Mouse (Mus musculus) kidney, adult 11 months (tissue): ENCODE measurements around the gene Gm20716.

Experiments used
- DNase-seq: peaks from one replicate; pipeline ENCODE4 v3.0.0; 2022

The Gm20716 gene

DNA sequence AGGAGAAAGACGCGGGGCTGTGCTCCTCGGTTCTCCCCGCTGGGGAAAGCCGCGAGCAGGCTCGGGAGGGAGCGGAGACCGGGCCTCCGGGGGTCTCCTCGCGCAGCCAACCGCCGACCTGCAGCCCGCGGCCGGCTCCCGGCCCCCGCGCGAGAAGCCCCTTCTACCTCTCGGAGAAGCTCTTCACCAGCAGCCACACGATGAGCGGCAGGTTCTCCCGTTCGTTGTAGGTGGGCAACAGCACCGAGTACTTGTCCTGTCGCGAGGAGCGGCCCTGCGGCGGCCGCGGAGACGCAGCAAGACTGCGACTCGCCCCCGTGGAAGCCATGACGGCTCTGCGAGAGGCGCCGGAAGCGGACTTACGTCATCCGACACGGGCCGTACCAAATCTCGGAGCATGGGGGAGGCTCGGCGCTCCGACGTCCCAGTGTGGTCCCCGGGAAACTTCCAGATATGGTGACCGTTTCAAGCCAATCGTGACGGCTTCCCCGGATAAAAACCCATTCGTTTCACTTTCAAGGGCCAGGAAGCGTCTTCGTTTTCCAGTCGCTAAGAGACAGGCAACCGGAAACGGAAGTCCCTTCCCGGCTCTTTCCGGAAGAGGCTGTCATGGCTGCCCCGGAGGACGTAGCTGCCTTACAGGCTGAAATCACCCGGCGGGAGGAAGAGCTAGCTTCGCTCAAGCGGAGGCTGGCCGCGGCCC, at the start of gene Gm20716, which contains the start of the genes Dpm1 and Mocs3:
TSS of gene Gm20716 (minus strand) at position 339 of the 703 bp plus-strand sequence.
TSS of gene Dpm1 (minus strand) at position 566 of the 703 bp plus-strand sequence.
TSS of gene Mocs3 (plus strand) at position 597 of the 703 bp plus-strand sequence.
- DNase-seq = peak; percentile 88

DNA sequence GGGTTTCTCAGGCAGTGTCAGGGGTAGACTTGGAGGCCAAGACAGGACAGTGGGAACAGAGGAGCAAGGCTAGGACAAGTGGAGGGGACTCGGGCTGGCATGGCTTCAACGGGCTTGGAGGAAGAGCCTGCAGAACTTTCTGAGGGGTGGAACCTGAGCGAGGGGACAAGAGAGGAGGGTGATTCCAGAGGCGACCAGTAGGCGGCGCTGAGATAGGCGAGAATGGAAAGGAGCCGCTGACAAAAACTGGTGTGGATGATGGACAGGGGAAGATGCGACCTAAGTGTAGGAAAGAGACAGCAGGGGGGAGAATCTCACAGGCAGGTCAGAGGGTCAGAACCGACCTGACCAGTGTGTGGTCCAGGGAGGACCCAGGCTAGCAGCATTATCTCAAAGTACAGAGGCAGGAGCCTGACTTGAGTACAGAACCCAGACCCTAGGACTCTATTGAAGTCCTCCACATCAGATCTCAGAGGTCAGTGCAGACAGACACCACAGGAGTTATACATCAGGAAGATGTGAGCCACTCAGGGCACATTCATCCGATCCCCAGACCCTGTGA, 44.3 kb upstream of the Gm20716 start:
- DNase-seq = peak; percentile 26

DNA sequence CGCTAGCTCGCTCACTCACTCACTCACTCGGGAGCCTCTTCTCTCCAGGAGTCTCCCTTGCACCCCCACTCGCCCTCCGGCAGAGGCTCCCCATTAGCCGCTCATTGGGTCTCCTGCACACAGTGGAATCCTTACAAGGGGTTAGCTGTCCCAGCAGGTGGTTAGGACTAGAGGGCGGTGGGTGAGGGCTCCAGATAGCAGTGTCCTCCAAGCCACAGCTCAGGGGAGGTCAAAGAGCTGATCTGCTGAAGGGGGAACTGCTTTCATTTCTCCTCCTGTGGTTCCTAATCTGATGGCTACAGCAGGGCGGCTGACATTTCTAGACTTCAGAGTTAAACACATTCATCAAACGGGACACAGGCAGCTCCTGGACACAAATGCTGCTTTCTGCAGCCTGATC, 43.2 kb upstream of the Gm20716 start:
- no peak for DNase-seq

DNA sequence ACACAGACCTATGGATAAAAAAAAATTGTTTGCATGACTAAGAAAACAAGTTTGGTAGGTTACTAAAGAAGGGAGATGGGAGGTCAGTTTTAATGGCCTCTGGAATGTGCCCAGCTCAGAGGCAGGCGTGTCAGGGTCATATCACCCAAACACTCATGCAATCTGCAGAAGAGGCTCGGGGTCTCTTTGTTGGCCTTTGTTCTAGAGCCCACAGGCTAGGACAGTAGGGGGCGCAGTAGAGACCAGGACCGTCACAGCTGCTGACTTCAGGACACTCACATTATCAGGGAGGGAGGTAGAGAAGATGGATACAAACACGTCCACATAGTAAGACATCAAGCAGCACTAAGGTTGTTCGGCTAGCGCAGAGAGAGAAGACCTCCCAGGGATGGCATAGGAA, 37.9 kb upstream of the Gm20716 start:
- DNase-seq = no peak

DNA sequence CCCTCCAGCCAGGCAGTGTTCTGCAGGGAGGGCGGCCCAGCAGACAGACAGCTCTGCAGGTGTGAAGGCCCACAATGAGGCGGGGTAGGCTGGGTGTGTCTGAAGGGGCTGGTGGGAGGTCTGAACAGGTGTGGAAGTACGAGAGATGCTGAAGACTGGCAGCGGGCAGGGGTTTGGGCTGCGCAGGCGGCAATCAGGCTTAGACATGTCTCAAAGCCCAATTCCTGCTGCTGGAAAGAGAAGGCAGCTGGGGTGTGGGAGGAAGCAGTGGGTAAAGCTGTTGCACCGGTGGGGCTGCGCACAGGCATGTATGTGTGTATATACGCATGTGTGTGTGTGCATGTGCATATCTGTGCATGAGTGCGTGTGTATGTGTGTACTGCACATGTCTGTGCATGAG, 30.7 kb upstream of the Gm20716 start:
- DNase-seq = no peak

DNA sequence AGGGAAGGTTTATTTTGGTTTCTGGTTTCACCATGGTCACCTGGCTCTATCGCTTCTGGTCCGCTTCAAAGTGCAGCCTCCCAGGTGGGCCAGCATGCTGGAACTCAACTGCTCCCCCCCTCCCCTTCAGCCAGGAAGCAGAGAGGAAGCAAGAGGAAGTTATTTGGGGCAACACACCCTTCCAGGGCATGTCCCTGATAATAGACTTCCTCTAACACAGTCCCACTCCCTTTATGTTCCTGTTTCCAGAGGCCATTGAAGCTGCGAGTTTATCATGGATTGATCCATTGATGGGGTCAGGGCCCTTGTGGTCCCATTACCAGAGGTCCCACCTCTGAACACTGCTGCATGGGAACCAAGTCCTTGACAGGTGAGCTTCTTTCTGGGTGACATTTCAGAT, 30.0 kb upstream of the Gm20716 start:
- no peak for DNase-seq

DNA sequence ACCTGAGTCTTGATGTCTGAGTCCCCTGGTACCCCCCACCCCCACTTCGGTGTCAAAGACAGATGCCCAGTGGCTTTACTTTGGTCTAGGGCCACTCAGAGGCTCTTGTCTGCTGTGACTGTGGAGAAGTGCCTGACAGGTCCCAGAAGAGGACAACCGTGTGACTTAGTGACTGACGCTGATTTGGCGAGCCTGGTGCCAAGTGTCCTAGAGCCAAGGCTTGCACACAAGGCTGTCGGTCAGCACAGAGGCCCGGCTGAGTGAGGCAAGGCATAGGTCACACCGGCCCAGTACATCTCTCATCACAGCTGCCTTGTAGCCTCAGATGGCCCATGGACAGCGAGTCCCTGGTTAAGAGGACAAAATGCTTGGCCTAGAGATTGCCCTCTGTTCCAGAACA, 28.9 kb upstream of the Gm20716 start:
- peak; percentile 19 for DNase-seq

DNA sequence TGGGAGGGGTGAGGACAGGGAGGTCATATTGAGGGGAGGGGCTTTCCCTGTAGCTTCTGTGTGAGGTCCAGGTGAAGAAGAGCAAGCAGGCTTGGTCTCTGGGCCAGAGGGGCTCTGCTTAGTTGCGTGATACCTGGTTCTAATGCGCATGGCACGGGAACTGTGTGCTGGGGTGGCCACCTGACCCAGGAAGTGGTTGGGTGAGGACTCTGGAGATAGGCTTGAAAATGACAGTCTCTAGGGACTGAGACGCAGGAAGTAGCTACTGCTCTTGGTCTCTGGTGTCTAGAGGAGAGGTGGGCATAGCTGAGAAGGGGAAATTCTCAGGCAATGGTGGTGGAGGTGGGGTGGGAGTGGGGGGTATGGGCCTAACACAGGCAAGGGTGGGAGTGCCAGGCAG, 27.0 kb upstream of the Gm20716 start:
- DNase-seq = no peak

DNA sequence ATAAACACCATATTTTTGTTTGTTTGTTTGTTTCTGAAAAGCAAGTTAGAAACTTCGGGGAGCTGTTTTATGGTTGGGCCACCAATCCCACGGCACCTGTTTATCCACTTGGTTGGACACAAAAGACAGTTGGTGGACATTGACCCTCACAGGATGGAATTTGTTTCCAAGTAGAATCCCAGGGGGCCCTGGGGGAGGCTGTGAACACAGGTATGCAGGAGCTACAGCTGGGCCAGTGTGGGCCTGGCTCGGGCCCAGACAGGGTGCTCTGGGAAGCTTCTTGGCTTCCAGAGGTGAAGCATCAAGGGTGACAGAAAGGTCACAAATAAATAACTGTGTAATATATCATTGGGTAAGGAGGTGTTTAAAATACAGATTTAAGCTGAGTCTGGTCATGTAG, 26.3 kb upstream of the Gm20716 start:
- peak; percentile 73 for DNase-seq

DNA sequence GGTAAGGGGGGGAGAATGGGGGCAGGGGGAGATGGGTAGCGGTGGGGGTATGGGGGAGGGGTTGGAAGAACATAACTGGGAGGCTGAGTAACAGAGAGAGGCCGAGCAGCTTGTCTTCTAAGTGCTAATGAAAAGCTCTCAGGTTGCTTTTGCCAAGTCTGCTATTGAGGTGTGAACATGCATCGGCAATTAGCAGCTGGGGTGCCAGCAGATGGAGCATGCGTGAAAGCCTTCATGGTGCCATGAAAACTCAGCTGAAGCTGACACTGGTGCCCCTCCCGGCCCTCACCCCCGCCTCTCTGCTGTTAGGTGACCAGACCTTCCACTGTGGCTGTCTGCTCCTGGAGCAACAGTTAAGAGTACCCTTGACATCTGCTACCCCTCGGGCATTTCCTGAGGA, 23.7 kb upstream of the Gm20716 start:
- DNase-seq = no peak

DNA sequence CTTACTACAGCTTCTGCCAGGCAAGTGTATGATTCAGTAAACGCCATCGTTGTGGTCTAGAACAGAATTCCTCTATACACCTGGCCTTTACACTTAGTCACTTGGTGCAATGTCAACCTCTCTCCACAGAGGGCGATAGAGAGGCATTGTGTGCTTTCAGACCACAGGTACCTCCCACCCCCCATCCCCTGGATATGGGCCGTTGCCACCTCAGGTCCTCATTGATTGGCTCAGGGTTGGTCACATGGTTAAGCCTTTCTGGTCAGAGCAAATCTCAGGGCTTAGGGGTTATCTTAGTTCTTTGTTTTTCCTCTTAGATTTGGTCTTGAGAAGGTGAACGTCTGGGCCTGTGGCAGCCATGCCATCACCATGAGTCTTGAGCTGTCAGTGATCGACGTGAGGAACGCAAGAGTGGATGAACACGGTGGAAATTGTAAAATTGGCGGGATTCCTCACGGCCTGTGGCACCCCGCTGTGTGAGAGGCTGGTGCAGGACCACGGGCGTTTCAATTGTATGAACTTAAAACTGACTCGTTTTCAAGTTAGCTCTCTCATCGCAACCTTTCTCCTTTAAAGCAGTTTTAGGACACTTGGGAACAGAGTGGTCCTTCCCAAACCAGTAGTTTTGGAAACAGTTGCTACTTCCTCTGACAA, 22.6 kb upstream of the Gm20716 start:
- DNase-seq = no peak

DNA sequence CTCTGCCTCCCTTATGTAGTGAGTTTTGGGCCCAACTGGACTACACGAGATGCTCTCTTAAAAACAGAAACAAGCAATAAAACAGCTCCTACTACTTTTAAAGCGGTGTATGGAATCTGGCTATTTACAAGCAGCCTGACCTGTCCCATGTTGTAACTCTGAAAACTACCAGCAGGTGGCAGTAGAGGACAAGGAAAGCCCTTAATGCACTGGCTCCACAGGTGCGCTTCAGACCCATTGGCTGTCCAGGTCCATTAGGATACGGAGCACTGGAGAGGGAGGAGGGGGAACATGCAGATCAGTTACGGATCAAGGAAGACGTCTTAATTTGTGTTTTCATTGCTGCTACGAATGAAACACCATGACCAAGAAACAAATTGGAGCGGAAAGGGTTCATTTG, 20.1 kb upstream of the Gm20716 start:
- peak; percentile 67 for DNase-seq

DNA sequence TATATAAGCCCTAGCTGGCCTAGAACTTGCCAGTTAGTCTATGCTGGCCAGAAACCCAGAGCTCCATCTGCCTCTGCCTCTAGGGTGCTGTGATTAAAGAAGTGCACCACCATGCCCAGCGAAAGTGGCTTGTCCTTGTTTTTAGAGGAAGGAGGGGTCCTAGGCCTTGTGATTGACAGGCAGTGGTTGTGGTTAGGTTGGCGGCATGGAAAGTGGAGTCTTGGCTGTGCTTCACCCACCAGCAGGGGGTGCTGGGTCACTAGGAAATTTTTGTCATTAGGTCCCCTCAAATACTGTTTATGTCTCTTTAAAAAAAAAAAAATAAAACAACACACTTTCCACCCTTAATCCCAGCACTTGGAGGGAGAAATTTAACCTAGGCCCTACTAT, 18.7 kb upstream of the Gm20716 start:
- DNase-seq = no peak

DNA sequence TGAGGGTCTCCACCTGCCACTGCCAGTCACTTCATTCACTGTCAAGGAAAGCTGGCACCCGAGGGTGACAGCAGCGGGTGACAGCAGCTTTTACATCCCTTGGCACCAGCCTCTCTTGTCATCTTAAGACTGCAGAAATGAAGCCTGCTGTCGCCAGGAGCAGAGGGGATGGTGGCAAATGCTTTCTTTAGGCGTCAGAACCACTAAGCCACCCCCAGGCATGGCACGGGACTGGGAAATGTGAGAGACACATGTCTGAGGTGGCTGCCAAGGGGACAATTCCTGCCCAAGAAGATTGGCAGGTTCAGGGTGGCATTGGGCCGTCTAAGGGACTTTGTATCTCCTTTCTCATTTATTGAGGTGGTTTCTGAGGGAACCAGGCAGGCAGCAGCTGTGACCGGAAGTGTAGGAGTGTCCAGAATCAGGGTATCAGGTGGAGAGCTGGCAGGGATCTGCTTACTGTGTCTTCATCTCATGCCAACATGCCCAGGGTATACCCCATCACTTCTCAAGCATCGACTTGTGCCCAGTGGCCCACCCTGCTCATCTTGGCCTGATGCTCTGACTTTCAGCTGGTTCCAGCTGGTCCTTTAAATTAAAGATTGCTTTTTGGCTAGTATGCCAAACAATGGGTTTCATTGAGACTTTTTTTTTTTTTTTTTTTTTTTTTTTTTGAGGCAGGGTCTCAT, 18.1 kb upstream of the Gm20716 start:
- no peak for DNase-seq

DNA sequence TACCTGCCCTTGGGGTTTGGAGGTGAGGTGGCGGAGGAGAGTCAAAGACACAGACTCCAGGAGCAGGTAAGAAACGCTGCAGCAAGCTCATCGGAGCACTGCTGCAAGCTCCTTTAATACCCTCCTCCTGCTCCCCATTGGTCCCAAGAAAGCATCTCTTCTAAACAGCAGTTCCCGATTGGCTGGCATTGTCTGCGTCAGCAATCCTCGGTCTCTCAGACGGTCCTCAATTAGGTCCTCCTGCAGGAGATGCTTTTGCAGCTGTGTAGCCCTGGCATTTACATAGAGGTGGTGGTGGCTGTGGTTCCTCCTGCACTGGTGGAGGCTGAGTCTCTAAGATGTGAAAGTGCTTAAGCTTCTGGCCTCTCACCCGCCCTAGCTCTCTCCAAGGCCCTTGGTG, 15.4 kb upstream of the Gm20716 start:
- DNase-seq = no peak

DNA sequence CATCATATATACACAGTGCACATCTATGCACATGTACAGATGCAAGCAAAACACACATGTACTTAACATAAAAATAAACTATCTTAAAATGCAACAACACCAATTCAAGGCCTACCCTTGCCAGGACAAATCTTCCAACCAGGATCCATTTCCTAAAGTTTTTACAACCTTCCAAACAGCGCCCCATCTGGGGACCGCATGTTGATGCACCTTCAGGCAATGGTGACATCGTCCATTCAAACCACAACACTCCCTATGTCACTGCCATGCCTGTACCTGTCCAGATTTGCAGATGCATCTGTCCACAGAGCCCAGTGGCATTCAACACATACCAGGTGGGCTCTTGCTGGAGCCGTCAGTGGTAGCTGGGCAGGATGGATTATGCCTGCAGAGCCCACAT, 13.1 kb upstream of the Gm20716 start:
- DNase-seq = no peak

DNA sequence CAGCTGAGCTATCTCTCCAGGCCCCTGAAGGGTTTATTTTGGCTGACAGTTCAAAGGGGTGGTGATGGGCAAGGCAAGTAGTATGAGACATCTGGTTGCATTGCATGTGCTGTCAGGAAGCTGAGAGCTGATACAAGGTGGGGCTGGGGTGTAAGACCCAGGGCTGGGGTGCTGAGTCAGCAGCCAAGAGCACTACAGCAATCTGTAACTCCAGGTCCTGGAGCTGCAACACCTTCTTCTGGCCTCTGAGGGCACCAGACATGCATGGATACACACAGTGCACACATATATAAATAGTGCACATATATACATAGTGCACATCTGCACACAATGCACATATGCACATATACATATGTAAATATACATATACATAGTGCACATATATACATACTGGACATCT, 12.7 kb upstream of the Gm20716 start:
- no peak for DNase-seq

DNA sequence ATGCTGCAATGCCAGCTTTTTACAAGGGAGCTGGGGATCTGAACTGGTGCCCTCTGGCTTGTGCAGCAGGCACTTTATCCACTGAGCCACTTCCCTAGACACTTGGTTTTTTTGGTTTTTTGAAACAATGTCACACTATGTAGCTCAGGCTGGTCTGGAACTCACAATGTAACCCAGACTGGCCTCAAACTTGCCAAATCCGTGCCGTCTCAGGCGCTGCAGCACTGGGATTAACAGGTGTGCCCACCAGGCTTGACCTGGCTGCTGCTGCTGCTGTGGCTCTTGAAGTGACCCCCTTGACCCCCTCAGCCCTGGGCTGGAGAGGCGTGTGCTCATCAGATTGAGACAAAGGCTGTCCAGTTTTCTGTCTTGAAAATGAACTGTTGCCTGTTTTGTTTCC, 8.2 kb upstream of the Gm20716 start:
- DNase-seq = no peak

DNA sequence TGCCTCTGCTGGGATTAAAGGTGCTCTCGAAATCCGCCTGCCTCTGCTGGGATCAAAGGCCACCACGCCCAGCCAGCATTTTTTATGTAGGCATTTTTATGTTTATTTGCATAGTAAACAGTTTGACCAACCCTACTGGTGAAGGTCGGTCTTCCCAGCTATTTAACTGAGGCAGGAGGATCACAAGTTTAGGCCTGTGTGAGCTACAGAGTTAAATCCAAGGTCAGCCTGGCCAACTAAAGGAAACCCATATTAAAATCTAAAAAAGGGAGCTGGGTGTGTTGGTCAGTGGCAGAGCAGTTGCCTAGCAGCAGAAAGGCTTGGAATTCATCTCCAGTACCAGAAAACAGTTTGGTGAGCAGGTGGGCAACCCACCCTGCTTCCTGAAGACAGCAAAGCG, 3.1 kb upstream of the Gm20716 start:
- DNase-seq = no peak

DNA sequence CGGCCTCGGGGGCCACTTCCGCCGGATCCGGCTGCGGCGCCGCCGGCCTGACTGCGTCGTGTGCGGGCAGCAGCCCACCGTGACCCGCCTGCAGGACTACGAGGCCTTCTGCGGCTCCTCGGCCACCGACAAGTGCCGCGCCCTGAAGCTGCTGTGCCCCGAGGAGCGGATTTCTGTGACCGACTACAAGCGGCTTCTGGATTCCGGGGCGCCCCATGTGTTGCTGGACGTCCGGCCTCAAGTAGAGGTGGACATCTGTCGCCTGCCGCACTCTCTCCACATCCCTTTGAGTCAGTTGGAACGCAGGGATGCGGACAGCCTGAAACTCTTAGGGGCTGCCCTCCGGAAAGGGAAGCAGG, 1.3 kb upstream of the Gm20716 start:
- no peak for DNase-seq

DNA sequence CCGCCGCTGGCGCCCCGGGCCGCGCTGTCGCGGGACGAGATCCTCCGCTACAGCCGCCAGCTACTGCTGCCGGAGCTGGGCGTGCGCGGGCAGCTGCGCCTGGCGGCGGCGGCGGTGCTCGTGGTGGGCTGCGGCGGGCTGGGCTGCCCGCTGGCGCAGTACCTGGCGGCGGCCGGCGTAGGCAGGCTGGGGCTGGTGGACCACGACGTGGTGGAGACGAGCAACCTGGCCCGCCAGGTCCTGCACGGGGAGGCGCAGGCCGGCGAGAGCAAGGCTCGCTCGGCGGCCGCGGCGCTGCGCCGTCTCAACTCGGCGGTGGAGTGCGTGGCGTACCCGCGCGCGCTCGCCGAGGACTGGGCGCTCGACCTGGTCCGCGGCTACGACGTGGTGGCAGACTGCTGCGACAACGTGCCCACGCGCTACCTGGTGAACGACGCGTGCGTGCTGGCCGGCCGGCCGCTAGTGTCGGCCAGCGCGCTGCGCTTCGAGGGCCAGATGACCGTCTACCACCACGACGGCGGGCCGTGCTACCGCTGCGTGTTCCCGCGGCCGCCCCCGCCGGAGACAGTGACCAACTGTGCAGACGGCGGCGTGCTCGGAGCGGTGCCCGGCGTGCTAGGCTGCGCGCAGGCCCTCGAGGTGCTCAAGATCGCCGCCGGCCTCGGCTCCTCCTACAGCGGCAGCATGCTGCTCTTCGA, 758 bp upstream of the Gm20716 start:
- no peak for DNase-seq

DNA sequence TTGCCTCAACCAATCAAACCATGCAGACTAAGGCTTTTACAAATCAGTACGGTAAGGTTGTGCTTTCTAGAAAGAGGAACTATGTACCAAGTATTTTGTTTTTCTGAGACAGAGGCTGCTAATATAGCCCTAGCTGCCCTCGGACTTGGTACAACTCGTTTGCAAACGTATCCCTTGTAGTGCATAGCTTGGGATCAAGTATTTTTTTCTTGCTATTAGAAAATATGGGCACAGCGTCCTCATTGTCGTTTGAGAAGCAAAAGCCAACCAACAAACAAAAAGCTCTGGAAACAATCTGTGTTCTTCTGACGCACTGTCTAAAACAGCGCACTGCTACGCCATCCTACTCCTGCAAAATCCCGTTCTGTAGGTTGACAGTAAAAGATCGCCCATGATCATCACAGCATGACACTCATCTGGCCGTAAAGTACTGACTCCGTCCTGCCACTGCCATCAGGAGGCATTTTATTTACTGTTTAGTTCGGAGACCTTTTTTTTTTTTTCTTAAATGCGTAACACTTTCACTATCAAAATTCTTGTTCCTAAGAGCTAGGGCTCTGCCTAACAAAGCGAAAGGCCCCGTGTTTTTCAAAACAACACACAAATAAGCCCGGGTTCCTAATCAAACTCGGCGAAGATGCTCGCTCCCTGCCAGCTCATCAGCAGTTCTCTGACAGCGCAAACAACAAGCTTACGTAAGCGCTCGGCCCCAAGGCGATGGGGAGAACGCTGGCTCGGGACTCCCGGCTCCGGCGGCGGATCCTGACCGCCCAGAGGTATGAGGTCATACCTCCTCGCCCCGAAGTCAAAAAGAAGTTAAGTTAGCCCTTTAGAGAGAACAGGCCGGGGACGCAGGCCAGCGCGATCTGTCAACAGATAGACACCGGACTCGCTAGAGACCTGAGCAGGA, 793 bp downstream of the Gm20716 start:
- peak; percentile 35 for DNase-seq
